Mouse (Mus musculus): Measurements from ENCODE around the gene Tedc2. TPM values are rescaled to one million over a fixed set of nuclear protein-coding genes. Genes with fewer than 3 reads are reported as not detected.
A peak's percentile ranks its signal among the peaks of the same experiment; 100 is the strongest.

Gene Tedc2
- polyA plus RNA-seq, 1 experiment from 2014 or later = 9.2 TPM

DNA sequence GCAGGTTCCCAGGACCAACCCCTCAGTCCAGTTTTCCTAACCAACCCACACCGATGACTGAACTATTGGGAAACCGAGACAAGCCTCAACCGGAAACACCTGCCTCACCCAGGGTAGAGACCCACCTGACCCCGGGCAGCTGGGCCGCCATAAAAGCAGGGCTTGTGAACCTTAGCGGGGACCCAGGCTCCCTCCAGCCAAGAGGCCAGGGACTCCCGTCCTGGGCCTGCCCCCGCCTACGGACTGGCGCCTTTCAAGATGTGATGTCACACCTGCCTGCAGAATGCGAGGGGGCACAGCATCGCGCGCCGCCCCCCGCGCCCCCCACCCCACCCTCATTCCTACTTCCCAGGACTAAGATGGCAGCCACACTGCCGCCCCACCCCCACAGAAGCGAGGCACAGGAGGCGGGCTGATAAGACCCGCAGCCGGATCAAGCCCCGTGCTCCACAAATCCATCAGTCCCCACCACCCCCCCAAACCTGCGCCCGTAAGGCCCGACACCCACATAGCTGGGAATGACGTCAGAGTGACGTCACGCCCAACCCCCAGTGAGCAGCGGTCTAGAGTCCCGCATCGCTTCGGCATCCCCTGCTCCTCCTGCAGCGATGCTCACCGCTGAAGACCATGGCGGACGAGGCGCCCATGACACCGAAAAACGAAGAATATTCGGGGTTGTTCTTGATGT is 51.9 kb downstream of the Tedc2 start:
- H3K9ac ChIP-seq (ENCODE audit: low read depth, low read length) = peak overlapping the region; percentile 90
- H3K27ac ChIP-seq (ENCODE audit: low read length) = peak overlapping the region; percentile 99
- peak; percentile 63 for ATAC-seq
- H3K9me3 ChIP-seq (replicated peaks; ENCODE audit: control insufficient read depth, low read length, poor library complexity, severe bottlenecking) = no peaks in the 10 kb centered on the region
- H3K4me2 ChIP-seq (ENCODE audit: low read length) = peak overlapping the region; percentile 82
- H3K4me3 ChIP-seq (ENCODE audit: low read depth, low read length) = peak overlapping the region; percentile 75
- under 1% methylated on average over 40 of the region's 41 CpGs for WGBS
- H3K27me3 ChIP-seq (ENCODE audit: control insufficient read depth, insufficient read depth, low read depth, low read length) = no peaks in the 10 kb centered on the region
- no peaks in the 10 kb centered on the region for H3K36me3 ChIP-seq (ENCODE audit: control insufficient read depth, insufficient read depth, low read length)
- H3K4me1 ChIP-seq (ENCODE audit: control insufficient read depth, insufficient read depth, low read length) = peaks cover 29% of the 10 kb centered on the region

DNA sequence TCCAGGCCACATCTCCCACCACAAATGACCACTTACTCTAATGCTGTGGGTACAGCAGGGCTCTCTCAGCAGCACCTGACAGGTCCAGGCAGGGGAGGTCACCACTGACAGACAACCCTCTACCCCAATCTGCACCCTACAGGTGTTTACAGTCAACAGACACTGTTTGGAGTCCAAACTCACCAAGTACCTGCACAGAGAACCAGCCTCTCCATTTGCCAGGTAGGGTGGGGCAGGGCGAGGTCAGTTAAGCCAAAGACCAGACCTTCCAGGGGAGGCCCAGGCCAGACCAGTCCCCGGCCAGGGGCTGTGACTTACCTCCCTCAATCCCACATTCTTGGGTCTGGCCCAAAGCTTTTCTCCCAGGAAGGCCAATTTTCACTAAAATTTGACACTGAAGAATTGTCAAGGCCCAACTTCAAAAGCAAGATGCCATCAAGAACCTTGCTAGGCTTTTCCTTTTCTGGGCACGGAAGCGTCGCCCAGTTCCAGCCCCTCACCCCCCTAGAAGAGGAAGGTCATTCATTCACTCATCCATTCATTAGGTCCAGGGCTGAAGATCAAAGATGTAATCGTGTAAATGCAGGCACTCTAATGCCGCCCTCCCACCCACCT is 52.7 kb downstream of the Tedc2 start:
- peak overlapping the region; percentile 75 for H3K4me3 ChIP-seq (ENCODE audit: low read depth, low read length)
- peak overlapping the region; percentile 90 for H3K9ac ChIP-seq (ENCODE audit: low read depth, low read length)
- peak overlapping the region; percentile 99 for H3K27ac ChIP-seq (ENCODE audit: low read length)
- whole genome bisulfite sequencing = 63% methylated on average over 7 of the region's 7 CpGs
- H3K4me1 ChIP-seq (ENCODE audit: control insufficient read depth, insufficient read depth, low read length) = peaks cover 28% of the 10 kb centered on the region
- ATAC-seq = no peak
- no peaks in the 10 kb centered on the region for H3K9me3 ChIP-seq (replicated peaks; ENCODE audit: control insufficient read depth, low read length, poor library complexity, severe bottlenecking)
- no peaks in the 10 kb centered on the region for H3K27me3 ChIP-seq (ENCODE audit: control insufficient read depth, insufficient read depth, low read depth, low read length)
- peak overlapping the region; percentile 82 for H3K4me2 ChIP-seq (ENCODE audit: low read length)
- no peaks in the 10 kb centered on the region for H3K36me3 ChIP-seq (ENCODE audit: control insufficient read depth, insufficient read depth, low read length)

DNA sequence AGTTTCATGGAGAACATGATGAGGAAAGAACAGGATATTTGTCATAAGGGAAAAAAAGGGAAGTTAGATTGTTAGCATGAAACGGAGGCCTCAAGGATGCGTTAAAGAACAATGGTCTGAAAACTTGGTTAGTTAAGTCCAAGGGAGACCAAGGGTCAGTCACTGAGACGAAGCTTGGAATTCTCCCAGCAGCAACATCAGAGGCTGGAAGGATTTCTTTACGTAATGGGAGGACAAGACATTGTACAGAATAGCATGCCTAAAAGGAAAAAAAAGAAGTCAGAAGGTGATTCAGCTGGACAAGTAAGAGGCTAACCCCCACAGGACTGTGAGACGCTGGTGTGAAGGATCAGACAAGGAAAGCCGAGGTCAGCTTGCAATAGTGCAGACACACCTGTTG is 53.5 kb downstream of the Tedc2 start:
- WGBS = 88% methylated on average over 6 of the region's 6 CpGs
- H3K4me3 ChIP-seq (ENCODE audit: low read depth, low read length) = peak overlapping the region; percentile 75; the same call in 1 of the 2 replicates
- no peaks in the 10 kb centered on the region for H3K27me3 ChIP-seq (ENCODE audit: control insufficient read depth, insufficient read depth, low read depth, low read length)
- no peak for ATAC-seq
- H3K9me3 ChIP-seq (replicated peaks; ENCODE audit: control insufficient read depth, low read length, poor library complexity, severe bottlenecking) = no peaks in the 10 kb centered on the region
- no peak overlapping the region for H3K9ac ChIP-seq (ENCODE audit: low read depth, low read length)
- no peaks in the 10 kb centered on the region for H3K36me3 ChIP-seq (ENCODE audit: control insufficient read depth, insufficient read depth, low read length)
- peak overlapping the region; percentile 82; the same call in 1 of the 2 replicates for H3K4me2 ChIP-seq (ENCODE audit: low read length)
- H3K27ac ChIP-seq (ENCODE audit: low read length) = no peak overlapping the region
- H3K4me1 ChIP-seq (ENCODE audit: control insufficient read depth, insufficient read depth, low read length) = peaks cover 33% of the 10 kb centered on the region

Small RNA genes within 50 kb of the gene (microRNA-seq; reads per million reads assigned to microRNA genes)
- gene Mir5134 (0.69 reads per million), gene Mir6965 (0.86 reads per million)

Other genes with a start within 250 kb of the Tedc2 start
- 0.24 TPM in 1 of 2 replicates, not detected in the other for gene Prss30, start 240.3 kb downstream of the Tedc2 start, polyA plus RNA-seq (2015; fragmentation: Nextera tagmentation; extraction: Ambion mirVana)
- not detected in 2 replicates for gene Prss22, start 222.8 kb downstream of the Tedc2 start, polyA plus RNA-seq (2015; fragmentation: Nextera tagmentation; extraction: Ambion mirVana)
- gene Prss27, start 182.7 kb downstream of the Tedc2 start, polyA plus RNA-seq (2015; fragmentation: Nextera tagmentation; extraction: Ambion mirVana) = 0.19 and 0.27 TPM in 2 replicates
- gene Kctd5, start 147.4 kb downstream of the Tedc2 start, polyA plus RNA-seq (2015; fragmentation: Nextera tagmentation; extraction: Ambion mirVana) = 72.7 and 75.2 TPM in 2 replicates
- gene Pdpk1, start 69.9 kb downstream of the Tedc2 start, polyA plus RNA-seq (2015; fragmentation: Nextera tagmentation; extraction: Ambion mirVana) = 69.2 and 78.5 TPM in 2 replicates
- gene Amdhd2, start 57.1 kb downstream of the Tedc2 start, polyA plus RNA-seq (2015; fragmentation: Nextera tagmentation; extraction: Ambion mirVana) = 31.1 and 31.6 TPM in 2 replicates
- 1,371 and 1,629 TPM in 2 replicates for gene Atp6v0c, start 51.1 kb downstream of the Tedc2 start, polyA plus RNA-seq (2015; fragmentation: Nextera tagmentation; extraction: Ambion mirVana)
- gene Tbc1d24, start 15.3 kb downstream of the Tedc2 start, polyA plus RNA-seq (2015; fragmentation: Nextera tagmentation; extraction: Ambion mirVana) = 30.6 and 30.8 TPM in 2 replicates
- 3.9 and 4.4 TPM in 2 replicates for gene Ntn3, start 11.3 kb downstream of the Tedc2 start, polyA plus RNA-seq (2015; fragmentation: Nextera tagmentation; extraction: Ambion mirVana)
- gene Ccnf, start 30.6 kb upstream of the Tedc2 start, polyA plus RNA-seq (2015; fragmentation: Nextera tagmentation; extraction: Ambion mirVana) = 12.7 and 12.9 TPM in 2 replicates
- 0.55 and 0.83 TPM in 2 replicates for gene Abca17, start 130.2 kb upstream of the Tedc2 start, polyA plus RNA-seq (2015; fragmentation: Nextera tagmentation; extraction: Ambion mirVana)
- 35.0 and 37.6 TPM in 2 replicates for gene Abca3, start 131.1 kb upstream of the Tedc2 start, polyA plus RNA-seq (2015; fragmentation: Nextera tagmentation; extraction: Ambion mirVana)
- 357 and 365 TPM in 2 replicates for gene Rnps1, start 193.7 kb upstream of the Tedc2 start, polyA plus RNA-seq (2015; fragmentation: Nextera tagmentation; extraction: Ambion mirVana)
- 34.2 and 34.4 TPM in 2 replicates for gene Eci1, start 205.8 kb upstream of the Tedc2 start, polyA plus RNA-seq (2015; fragmentation: Nextera tagmentation; extraction: Ambion mirVana)
- 7.9 and 9.9 TPM in 2 replicates for gene Dnase1l2, start 222.3 kb upstream of the Tedc2 start, polyA plus RNA-seq (2015; fragmentation: Nextera tagmentation; extraction: Ambion mirVana)
- gene E4f1, start 249.5 kb upstream of the Tedc2 start, polyA plus RNA-seq (2015; fragmentation: Nextera tagmentation; extraction: Ambion mirVana) = 46.4 and 50.2 TPM in 2 replicates
- 64.2 and 70.2 TPM in 2 replicates for gene Pgp, start 249.5 kb upstream of the Tedc2 start, polyA plus RNA-seq (2015; fragmentation: Nextera tagmentation; extraction: Ambion mirVana)